Mouse (Mus musculus): ENCODE measurements around the gene Mmp7. TPM values are rescaled to one million over a fixed set of nuclear protein-coding genes. Genes with fewer than 3 reads are reported as not detected.

Gene Mmp7
- polyA plus RNA-seq, 1 experiment from 2014 or later: not detected

DNA sequence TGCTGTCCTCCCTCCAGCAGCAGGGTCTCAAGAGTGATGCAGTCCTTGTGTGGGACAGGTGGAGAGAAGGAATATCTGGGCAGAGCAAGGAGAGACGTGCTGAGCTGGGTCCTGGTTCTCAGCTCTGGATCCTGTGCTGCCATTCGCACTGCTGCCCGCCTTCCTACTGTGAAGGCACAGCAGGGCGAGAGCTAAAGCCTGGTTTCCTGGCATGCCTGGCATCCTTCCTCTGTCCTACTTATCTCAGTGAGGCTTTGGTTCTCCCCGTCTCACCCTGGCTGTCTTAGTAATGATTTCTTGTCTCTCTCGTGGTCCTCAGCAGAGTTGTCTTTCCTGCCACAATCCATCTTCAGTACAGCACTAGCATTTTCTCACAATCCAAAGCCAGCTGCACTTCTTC, 2.1 kb upstream of the Mmp7 start:
- Histone ChIP-seq H3K4me3 (no peak overlapping the region), H3K4me2 (replicated peaks) (no peak overlapping the region), H3K36me3 (no peaks in the 10 kb centered on the region), H3K4me1 (no peaks in the 10 kb centered on the region), H3K27ac (no peak overlapping the region), H3K9me3 (no peaks in the 10 kb centered on the region), H3K27me3 (no peaks in the 10 kb centered on the region), H3K9ac (no peak overlapping the region)
- 53% methylated on average over 6 of the region's 6 CpGs for WGBS
- no peak for ATAC-seq (ENCODE audit: low FRiP score, low read depth)

DNA sequence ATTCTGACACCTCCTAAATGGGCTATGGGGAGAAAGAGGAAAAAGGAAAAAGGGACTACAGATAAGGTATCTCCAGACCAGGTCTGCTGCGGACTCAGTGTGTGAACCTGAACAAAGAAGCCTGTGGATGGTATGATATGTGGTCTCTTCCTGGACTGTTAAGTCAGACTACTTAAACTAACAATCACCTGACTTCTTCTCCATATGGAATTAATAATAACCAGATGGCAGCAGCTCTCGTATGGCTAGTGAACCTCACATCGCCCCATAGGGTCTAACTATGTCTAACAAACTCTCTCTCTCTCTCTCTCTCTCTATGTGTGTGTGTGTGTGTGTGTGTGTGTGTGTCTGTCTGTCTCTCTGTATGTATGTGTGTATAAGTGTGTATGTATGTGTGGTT, 2.1 kb downstream of the Mmp7 start:
- no peak overlapping the region for H3K4me2 ChIP-seq (replicated peaks)
- no peaks in the 10 kb centered on the region; the same call in 1 of the 2 replicates for H3K4me1 ChIP-seq
- no peak overlapping the region for H3K4me3 ChIP-seq
- no peaks in the 10 kb centered on the region for H3K9me3 ChIP-seq
- ATAC-seq (ENCODE audit: low FRiP score, low read depth): peak; percentile 41; the same call in 1 of the 2 replicates
- no peak overlapping the region for H3K9ac ChIP-seq
- H3K27me3 ChIP-seq: no peaks in the 10 kb centered on the region
- WGBS: 44% methylated on average over 3 of the region's 3 CpGs
- H3K27ac ChIP-seq: no peak overlapping the region
- no peaks in the 10 kb centered on the region for H3K36me3 ChIP-seq

DNA sequence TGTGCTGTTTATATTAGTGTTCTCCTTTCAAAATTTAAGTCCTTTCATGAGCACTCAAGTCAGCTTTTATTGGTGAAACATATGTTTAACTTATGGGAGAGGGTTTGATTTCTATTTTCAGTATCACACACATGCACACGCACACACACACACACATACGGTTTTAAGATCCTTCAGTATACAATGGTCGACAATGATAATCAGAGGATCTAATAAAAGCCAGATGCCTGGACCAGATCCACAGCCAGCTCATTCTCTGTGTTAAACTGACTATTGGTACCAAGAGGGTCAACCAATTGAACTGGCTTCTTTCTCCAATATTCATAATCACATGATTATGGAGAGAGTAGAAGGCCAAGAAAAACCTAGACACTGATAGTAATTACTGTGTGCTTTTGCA, 3.8 kb downstream of the Mmp7 start:
- H3K27me3 ChIP-seq: no peaks in the 10 kb centered on the region
- no peaks in the 10 kb centered on the region for H3K36me3 ChIP-seq
- ATAC-seq (ENCODE audit: low FRiP score, low read depth): no peak
- WGBS: 47% methylated on average over 3 of the region's 3 CpGs
- no peaks in the 10 kb centered on the region; the same call in 1 of the 2 replicates for H3K4me1 ChIP-seq
- no peak overlapping the region for H3K9ac ChIP-seq
- no peaks in the 10 kb centered on the region for H3K9me3 ChIP-seq
- H3K27ac ChIP-seq: no peak overlapping the region
- no peak overlapping the region for H3K4me3 ChIP-seq
- no peak overlapping the region for H3K4me2 ChIP-seq (replicated peaks)

DNA sequence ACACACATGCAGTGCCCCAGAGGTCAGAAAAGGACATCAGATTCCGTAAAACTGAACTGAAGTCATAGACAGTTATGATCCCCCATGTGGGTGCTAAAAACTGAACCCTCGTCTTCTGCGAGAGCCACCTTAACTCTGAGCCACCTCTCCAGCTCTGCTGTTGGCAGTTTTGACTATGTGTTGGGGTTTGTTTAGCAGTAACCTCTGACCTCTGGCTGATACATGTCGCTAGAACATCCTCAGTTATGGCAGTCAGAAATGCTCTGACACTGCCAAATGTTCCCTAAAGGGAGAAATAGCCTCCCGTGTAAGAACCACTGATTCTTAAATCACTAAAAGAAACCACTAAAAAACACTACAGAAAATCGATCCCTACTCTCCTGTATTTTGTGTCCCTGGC, 16.8 kb downstream of the Mmp7 start:
- H3K9me3 ChIP-seq: no peaks in the 10 kb centered on the region
- WGBS: 68% methylated on average over 6 of the region's 6 CpGs
- H3K27me3 ChIP-seq: no peaks in the 10 kb centered on the region
- no peak overlapping the region for H3K4me3 ChIP-seq
- ATAC-seq (ENCODE audit: low FRiP score, low read depth): no peak
- no peaks in the 10 kb centered on the region for H3K4me1 ChIP-seq
- H3K9ac ChIP-seq: no peak overlapping the region
- H3K27ac ChIP-seq: no peak overlapping the region
- no peak overlapping the region for H3K4me2 ChIP-seq (replicated peaks)
- no peaks in the 10 kb centered on the region for H3K36me3 ChIP-seq

DNA sequence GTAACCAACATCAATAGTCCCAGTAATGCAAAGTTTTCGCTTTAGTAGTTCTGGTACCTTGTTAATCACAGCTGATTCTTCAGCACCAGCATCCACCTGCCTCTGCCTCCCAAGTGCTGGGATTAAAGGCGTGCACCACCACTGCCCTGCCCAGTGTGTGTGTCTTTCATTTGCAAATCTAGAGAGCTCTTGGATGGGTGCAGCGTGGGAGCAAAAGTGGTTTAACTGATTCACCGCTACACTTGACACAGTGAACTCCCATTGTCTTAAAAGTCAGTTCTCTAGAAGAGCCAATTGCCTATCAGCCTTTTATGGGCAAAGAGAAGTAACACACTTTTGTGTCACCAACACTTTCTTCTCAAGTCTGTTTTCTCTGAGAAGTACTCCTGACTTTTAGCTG, 19.3 kb downstream of the Mmp7 start:
- H3K27me3 ChIP-seq: no peaks in the 10 kb centered on the region
- no peaks in the 10 kb centered on the region for H3K36me3 ChIP-seq
- no peak overlapping the region for H3K4me2 ChIP-seq (replicated peaks)
- no peak overlapping the region for H3K27ac ChIP-seq
- H3K9me3 ChIP-seq: no peaks in the 10 kb centered on the region
- no peak overlapping the region for H3K4me3 ChIP-seq
- no peak overlapping the region for H3K9ac ChIP-seq
- no peak for ATAC-seq (ENCODE audit: low FRiP score, low read depth)
- WGBS: 75% methylated on average over 4 of the region's 4 CpGs
- H3K4me1 ChIP-seq: no peaks in the 10 kb centered on the region

GRCm38 (mm10) chr9:7714062-7714907, 22.4 kb downstream of the Mmp7 start:
- H3K27ac ChIP-seq: no peak overlapping the region
- no peaks in the 10 kb centered on the region for H3K4me1 ChIP-seq
- no peaks in the 10 kb centered on the region for H3K27me3 ChIP-seq
- ATAC-seq (ENCODE audit: low FRiP score, low read depth): no peak
- H3K9me3 ChIP-seq: no peaks in the 10 kb centered on the region
- no peak overlapping the region for H3K4me2 ChIP-seq (replicated peaks)
- WGBS: 37% methylated on average over 4 of the region's 4 CpGs
- no peak overlapping the region for H3K4me3 ChIP-seq
- no peaks in the 10 kb centered on the region for H3K36me3 ChIP-seq
- H3K9ac ChIP-seq: no peak overlapping the region

DNA sequence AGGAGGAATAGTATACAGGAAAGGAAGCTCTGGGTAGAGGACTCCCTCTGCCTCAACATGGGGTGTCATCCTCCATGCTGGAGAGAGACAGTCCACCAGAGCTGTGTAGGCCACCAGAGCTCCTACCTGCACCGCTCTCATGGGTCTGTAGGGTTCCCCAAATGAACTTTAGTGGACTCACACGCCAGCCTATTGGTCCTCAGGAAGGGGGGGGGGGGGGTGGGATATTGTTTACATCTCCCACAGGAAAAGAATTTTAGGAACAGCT, 23.0 kb downstream of the Mmp7 start:
- no peaks in the 10 kb centered on the region for H3K4me1 ChIP-seq
- no peak overlapping the region for H3K9ac ChIP-seq
- no peak overlapping the region for H3K4me2 ChIP-seq (replicated peaks)
- no peaks in the 10 kb centered on the region for H3K36me3 ChIP-seq
- peak; percentile 70 for ATAC-seq (ENCODE audit: low FRiP score, low read depth)
- 75% methylated on average over 2 of the region's 2 CpGs for WGBS
- H3K27me3 ChIP-seq: no peaks in the 10 kb centered on the region
- H3K27ac ChIP-seq: no peak overlapping the region
- H3K9me3 ChIP-seq: no peaks in the 10 kb centered on the region
- no peak overlapping the region for H3K4me3 ChIP-seq

- Histone ChIP-seq H3K4me3 (no peak overlapping the region), H3K9ac (no peak overlapping the region), H3K36me3 (no peaks in the 10 kb centered on the region), H3K4me1 (no peaks in the 10 kb centered on the region), H3K27me3 (no peaks in the 10 kb centered on the region), H3K27ac (no peak overlapping the region), H3K4me2 (replicated peaks) (no peak overlapping the region), H3K9me3 (no peaks in the 10 kb centered on the region)
- no peak for ATAC-seq (ENCODE audit: low FRiP score, low read depth)
- WGBS: 88% methylated on average over 1 of the region's 1 CpGs
Measured at GRCm38 (mm10) chr9:7721543-7721942, 29.7 kb downstream of the Mmp7 start.

- no peaks in the 10 kb centered on the region for H3K36me3 ChIP-seq
- 83% methylated on average over 4 of the region's 4 CpGs for WGBS
- no peak for ATAC-seq (ENCODE audit: low FRiP score, low read depth)
- no peaks in the 10 kb centered on the region for H3K4me1 ChIP-seq
- no peak overlapping the region for H3K27ac ChIP-seq
- no peak overlapping the region for H3K4me2 ChIP-seq (replicated peaks)
- no peaks in the 10 kb centered on the region for H3K9me3 ChIP-seq
- no peak overlapping the region for H3K9ac ChIP-seq
- H3K27me3 ChIP-seq: no peaks in the 10 kb centered on the region
- no peak overlapping the region for H3K4me3 ChIP-seq
Measured at GRCm38 (mm10) chr9:7728997-7729396, 37.1 kb downstream of the Mmp7 start.

- 90% methylated on average over 1 of the region's 1 CpGs for WGBS
- H3K27me3 ChIP-seq: no peaks in the 10 kb centered on the region
- no peak overlapping the region for H3K9ac ChIP-seq
- no peak overlapping the region for H3K4me2 ChIP-seq (replicated peaks)
- no peaks in the 10 kb centered on the region for H3K9me3 ChIP-seq
- no peak overlapping the region for H3K4me3 ChIP-seq
- H3K36me3 ChIP-seq: no peaks in the 10 kb centered on the region
- H3K4me1 ChIP-seq: no peaks in the 10 kb centered on the region
- no peak overlapping the region for H3K27ac ChIP-seq
- ATAC-seq (ENCODE audit: low FRiP score, low read depth): no peak
Measured at GRCm38 (mm10) chr9:7742696-7743095, 50.8 kb downstream of the Mmp7 start.

DNA sequence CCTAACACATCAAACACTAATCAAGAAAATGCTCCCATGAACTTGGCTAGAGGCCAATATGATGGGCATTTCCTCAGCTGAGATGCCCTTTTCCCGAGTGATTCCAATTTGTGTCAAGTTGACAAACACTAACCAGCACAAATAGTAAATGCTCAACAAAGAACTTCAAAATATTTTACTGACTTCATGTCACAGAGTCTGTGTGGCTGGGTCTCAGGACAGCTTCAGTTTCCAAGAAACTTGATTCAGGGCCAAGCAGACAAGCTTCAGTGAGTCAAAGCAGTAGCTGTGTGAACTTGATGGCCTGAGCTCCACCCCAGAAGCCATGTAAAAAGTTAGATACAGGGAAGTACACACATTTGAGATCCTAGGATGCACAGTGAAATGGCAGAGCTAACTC, 52.3 kb downstream of the Mmp7 start:
- Histone ChIP-seq H3K4me3 (no peak overlapping the region), H3K4me1 (no peaks in the 10 kb centered on the region), H3K36me3 (no peaks in the 10 kb centered on the region), H3K27ac (no peak overlapping the region), H3K9ac (no peak overlapping the region), H3K27me3 (no peaks in the 10 kb centered on the region), H3K9me3 (no peaks in the 10 kb centered on the region), H3K4me2 (replicated peaks) (no peak overlapping the region)
- WGBS: 73% methylated on average over 1 of the region's 1 CpGs
- ATAC-seq (ENCODE audit: low FRiP score, low read depth): no peak

- Histone ChIP-seq H3K9ac (no peak overlapping the region), H3K27ac (no peak overlapping the region), H3K4me2 (replicated peaks) (no peak overlapping the region), H3K27me3 (no peaks in the 10 kb centered on the region), H3K4me1 (no peaks in the 10 kb centered on the region), H3K36me3 (no peaks in the 10 kb centered on the region), H3K9me3 (no peaks in the 10 kb centered on the region), H3K4me3 (no peak overlapping the region)
- ATAC-seq (ENCODE audit: low FRiP score, low read depth): no peak
- WGBS: 72% methylated on average over 3 of the region's 3 CpGs
Measured at GRCm38 (mm10) chr9:7748881-7749280, 57.0 kb downstream of the Mmp7 start.

Data from limb, embryonic 13.5 days (tissue).